Mouse (Mus musculus): ENCODE data around the gene Ramp3.
"Not testable (repeated sequence)": the region's sequence is repeated elsewhere in the genome, so short reads cannot be mapped to it uniquely, and the experiment has no call there.

- not testable (repeated sequence) for TF ChIP-seq POLR2A (IDR thresholded peaks at IDR 0.05; ENCODE audit: borderline replicate concordance, low read depth, low read length); CTCF (IDR thresholded peaks at IDR 0.05; ENCODE audit: low read depth, low read length)
These were observed 5.3 kb upstream of the Ramp3 start for GRCm38 (mm10) chr11:6652978-6653377.

Measured in bone marrow macrophage, adult 2 months (primary cell).